Mouse (Mus musculus) intestine, postnatal 0 days (tissue): ENCODE data around the gene Hopx. TPM values are rescaled to one million over a fixed set of nuclear protein-coding genes. Genes with fewer than 3 reads are reported as not detected.

Source experiments
- ATAC-seq: fragments of 200-750 bp; cut with Nextera tagmentation; 2 replicates; pipeline ENCODE4 v1.8.0; 2017; ENCODE audit warnings: mild to moderate bottlenecking, moderate TSS enrichment, moderate library complexity
- H3K27ac ChIP-seq: fragments of 300-500 bp; sonication (generic); 2 replicates; pipeline ENCODE4 v1.5.1; 2014; ENCODE audit warnings: mild to moderate bottlenecking, low read depth, low read length, moderate library complexity
- H3K27me3 ChIP-seq: fragments of 300-500 bp; sonication (generic); replicated peaks from 2 replicates; pipeline ENCODE4 v1.6.1; 2014; ENCODE audit warnings: low read length, mixed read lengths; ENCODE audit not compliant: control insufficient read depth, insufficient read depth
- H3K36me3 ChIP-seq: fragments of 300-500 bp; sonication (generic); 2 replicates; pipeline ENCODE4 v1.6.1; 2014; ENCODE audit warnings: mild to moderate bottlenecking, moderate library complexity; ENCODE audit not compliant: control insufficient read depth, insufficient read depth
- H3K4me1 ChIP-seq: fragments of 300-500 bp; sonication (generic); replicated peaks from 2 replicates; pipeline ENCODE4 v1.6.1; 2014; ENCODE audit warnings: antibody characterized with exemption, low read length, mixed read lengths; ENCODE audit not compliant: control insufficient read depth, insufficient read depth
- H3K4me2 ChIP-seq: fragments of 300-500 bp; sonication (generic); replicated peaks from 2 replicates; pipeline ENCODE4 v1.6.1; 2014; ENCODE audit warnings: low read depth, mild to moderate bottlenecking, moderate library complexity
- H3K4me3 ChIP-seq: fragments of 300-500 bp; sonication (generic); 2 replicates; pipeline ENCODE4 v1.5.1; 2014; ENCODE audit warnings: low read depth, low read length
- H3K9ac ChIP-seq: fragments of 300-500 bp; sonication (generic); 2 replicates; pipeline ENCODE4 v1.6.1; 2014; ENCODE audit warnings: mild to moderate bottlenecking, low read depth, low read length
- H3K9me3 ChIP-seq: fragments of 300-500 bp; sonication (generic); 2 replicates; pipeline ENCODE4 v1.6.1; 2016; ENCODE audit warnings: mixed run types; ENCODE audit not compliant: control insufficient read depth
- CTCF ChIP-seq: sonication (generic); IDR thresholded peaks from 2 replicates; pipeline ENCODE4 v1.5.1; 2016; ENCODE audit warnings: low read depth, mild to moderate bottlenecking, control low read depth, antibody characterized with exemption, moderate library complexity
- WGBS: fragments of 180-500 bp; shearing (Covaris S2); extraction: QIAGEN DNeasy Blood & Tissue Kit; methylation state at CpG from one replicate; pipeline ENCODE4 v1.1.7; 2014; 5-methylcytosine and 5-hydroxymethylcytosine counted together
- polyA plus RNA-seq: library from polyadenylated mRNA; unstranded; fragments of >200 nt; fragmentation: Nextera tagmentation; extraction: Ambion mirVana; gene quantifications from 2 replicates; pipeline ENCODE4 v1.2.1, GENCODE M21; 2015

The Hopx gene
- polyA plus RNA-seq, 1 experiment from 2014 or later = 10.5 TPM

DNA sequence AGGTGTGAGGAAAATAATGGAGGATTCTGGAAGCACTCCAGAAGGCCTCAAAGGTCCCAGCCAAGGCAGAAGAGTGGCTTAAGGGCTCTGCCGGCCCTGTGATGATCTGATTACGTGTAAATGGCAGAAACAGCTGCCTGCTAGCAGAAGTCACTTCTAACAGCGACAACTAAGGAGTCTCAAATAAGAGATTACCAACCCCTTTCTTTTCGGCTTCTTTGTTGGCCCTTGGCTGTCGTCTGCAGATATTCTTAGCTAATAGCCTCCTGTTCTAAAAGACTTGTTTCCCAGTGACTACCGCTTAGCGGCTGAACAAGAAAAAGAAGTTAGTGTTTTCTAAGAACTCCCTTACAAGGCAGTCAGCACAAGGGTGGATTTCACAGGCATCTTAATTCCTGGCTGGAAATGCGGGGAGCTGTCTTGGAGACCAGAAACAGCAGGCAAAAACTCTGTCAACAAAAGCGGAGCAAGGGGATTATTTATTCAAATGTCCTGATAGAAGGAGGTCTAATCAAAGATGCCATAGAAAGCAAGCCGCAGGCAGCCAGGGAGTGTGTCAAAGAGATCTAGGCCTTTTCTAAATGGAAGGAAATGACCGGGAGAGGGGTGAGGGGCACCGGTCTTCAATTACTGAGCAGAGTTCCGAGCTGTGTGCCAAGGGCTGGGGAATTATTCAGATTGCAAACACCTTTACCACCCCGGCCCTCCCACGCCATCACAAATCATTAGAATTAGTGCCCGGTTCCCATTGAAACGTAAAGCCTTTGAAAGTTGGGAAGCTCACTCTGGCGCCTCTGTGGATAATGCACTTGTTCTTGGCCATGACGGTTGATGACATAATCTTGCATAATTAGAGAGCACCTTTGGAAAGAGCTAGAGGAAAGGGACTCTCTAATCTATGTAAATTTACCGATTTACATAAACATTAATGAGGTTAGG lies 7.6 kb upstream of the Hopx start:
- Histone ChIP-seq H3K4me1 (no peaks in the 10 kb centered on the region), H3K4me2 (no peak overlapping the region), H3K27me3 (no peaks in the 10 kb centered on the region), H3K36me3 (no peaks in the 10 kb centered on the region), H3K27ac (no peak overlapping the region), H3K9me3 (no peaks in the 10 kb centered on the region), H3K9ac (no peak overlapping the region), H3K4me3 (no peak overlapping the region)
- WGBS = 51% methylated on average over 20 of the region's 20 CpGs
- no peak for ATAC-seq
- TF ChIP-seq CTCF = no peak

DNA sequence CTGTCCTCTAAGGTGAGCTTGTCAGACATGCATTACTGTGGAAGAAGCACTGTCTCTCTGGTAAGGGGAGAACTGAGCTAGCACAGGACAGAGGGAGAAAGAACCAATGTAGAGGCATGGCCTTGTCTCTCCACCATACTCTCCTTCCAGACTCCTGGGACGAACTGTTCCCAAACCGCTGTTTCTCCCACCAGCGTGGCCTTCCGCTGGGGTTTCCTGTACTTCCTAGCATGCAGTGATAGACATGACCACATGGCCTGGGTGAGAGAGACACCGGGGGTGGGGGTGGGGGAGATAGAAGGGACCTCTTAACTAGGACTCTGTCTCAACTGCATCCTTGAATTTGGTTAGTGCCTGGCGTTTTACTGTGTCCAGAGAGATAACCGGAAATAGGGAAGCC lies 5.8 kb upstream of the Hopx start:
- Histone ChIP-seq H3K4me2 (no peak overlapping the region), H3K4me1 (no peaks in the 10 kb centered on the region), H3K27me3 (no peaks in the 10 kb centered on the region), H3K36me3 (no peaks in the 10 kb centered on the region), H3K9me3 (no peaks in the 10 kb centered on the region), H3K27ac (no peak overlapping the region), H3K9ac (no peak overlapping the region), H3K4me3 (no peak overlapping the region)
- 88% methylated on average over 7 of the region's 7 CpGs for WGBS
- no peak for ATAC-seq
- TF ChIP-seq CTCF = no peak

DNA sequence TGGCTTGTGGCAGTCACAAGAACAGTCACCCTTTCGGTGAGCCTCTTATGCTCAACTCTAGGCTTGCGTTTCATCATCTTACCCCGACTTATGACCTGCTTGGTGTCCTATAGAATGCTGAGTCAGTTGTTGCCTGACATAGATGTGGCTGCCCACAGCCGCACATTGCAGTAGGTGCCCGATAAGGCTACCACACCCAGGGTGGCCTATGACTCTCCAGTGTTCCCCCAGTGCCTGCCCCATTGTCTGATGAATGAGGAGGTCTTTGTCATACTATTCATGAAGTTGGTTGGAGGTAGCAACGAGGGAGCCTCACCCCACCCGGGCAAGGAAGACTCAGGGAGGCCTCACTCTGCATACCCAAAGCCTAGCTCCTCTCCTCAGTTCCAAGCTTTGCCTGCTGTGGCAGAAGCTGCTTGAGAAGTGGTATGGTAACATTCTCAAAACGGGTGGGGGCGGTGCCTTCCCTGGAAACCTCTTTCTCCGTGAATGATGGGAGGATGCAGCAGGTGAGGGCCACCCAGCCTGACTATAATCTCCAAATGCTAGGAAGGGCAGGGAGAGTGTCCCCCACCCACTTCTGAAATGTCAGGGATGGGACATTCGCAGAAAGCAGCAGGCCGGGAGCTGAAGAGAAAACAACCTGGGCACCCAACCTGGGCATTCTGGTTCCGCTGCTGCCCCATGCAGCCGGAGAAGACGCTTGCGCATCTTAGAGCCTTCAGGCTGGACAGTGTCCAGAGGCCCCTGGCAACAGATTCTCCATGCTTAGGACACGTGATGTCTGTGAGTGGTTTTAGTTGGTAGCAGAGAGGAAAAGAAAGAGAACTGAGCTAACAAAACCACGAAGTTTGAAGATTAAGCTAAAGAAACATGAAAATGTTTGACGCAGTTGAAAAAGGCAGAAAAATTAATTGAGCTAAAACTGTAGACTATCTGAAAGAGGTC lies 4.8 kb upstream of the Hopx start:
- Histone ChIP-seq H3K27me3 (no peaks in the 10 kb centered on the region), H3K36me3 (no peaks in the 10 kb centered on the region), H3K9me3 (no peaks in the 10 kb centered on the region), H3K4me3 (no peak overlapping the region), H3K4me2 (no peak overlapping the region), H3K27ac (no peak overlapping the region), H3K4me1 (no peaks in the 10 kb centered on the region), H3K9ac (no peak overlapping the region)
- peak; percentile 58 for ATAC-seq
- TF ChIP-seq CTCF = no peak
- 74% methylated on average over 19 of the region's 19 CpGs for WGBS

- TF ChIP-seq CTCF = no peak
- ATAC-seq = no peak
- 80% methylated on average over 9 of the region's 9 CpGs for WGBS
- Histone ChIP-seq H3K9me3 (no peaks in the 10 kb centered on the region), H3K4me3 (no peak overlapping the region), H3K27me3 (no peaks in the 10 kb centered on the region), H3K4me2 (peak overlapping the region; percentile 43; the same call in 1 of the 2 replicates), H3K36me3 (no peaks in the 10 kb centered on the region), H3K9ac (no peak overlapping the region), H3K4me1 (no peaks in the 10 kb centered on the region), H3K27ac (no peak overlapping the region)
These were observed 811 bp upstream of the Hopx start for GRCm38 (mm10) chr5:77115732-77116131.

DNA sequence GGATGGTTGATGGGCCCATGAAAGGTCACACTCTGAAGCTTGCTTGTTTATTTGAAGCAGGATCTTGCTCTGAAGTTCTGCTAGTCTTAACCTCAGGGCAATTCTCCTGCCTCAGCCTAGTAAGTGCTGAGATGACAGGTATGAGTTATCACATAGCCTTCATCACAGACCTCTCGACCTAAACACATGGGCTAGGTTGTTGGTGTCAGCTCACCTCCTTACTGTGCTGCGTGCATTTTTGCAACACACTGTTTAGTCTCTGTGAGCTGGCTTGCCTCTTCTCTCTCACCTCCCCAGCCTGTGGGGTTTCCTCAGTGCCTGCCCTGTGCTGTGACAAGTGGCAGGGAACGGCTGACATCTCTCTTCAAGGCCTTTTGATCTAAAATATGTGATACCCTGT lies 1.1 kb downstream of the Hopx start:
- Histone ChIP-seq H3K27me3 (no peaks in the 10 kb centered on the region), H3K4me1 (no peaks in the 10 kb centered on the region), H3K9me3 (no peaks in the 10 kb centered on the region), H3K4me3 (no peak overlapping the region), H3K4me2 (no peak overlapping the region), H3K9ac (no peak overlapping the region), H3K36me3 (no peaks in the 10 kb centered on the region), H3K27ac (no peak overlapping the region)
- ATAC-seq = no peak
- WGBS = 80% methylated on average over 3 of the region's 3 CpGs
- TF ChIP-seq CTCF = no peak

- Histone ChIP-seq H3K27me3 (no peaks in the 10 kb centered on the region), H3K4me1 (no peaks in the 10 kb centered on the region), H3K4me2 (no peak overlapping the region), H3K9me3 (no peaks in the 10 kb centered on the region), H3K9ac (no peak overlapping the region), H3K4me3 (no peak overlapping the region), H3K36me3 (no peaks in the 10 kb centered on the region), H3K27ac (no peak overlapping the region)
- no peak for TF ChIP-seq CTCF
- ATAC-seq = no peak
- 25% methylated on average over 2 of the region's 2 CpGs for WGBS
These were observed 2.9 kb downstream of the Hopx start for GRCm38 (mm10) chr5:77112066-77112465.
